Mouse (Mus musculus) limb, embryonic 15.5 days (tissue): ENCODE data around the gene Atg2a. TPM values are rescaled to one million over a fixed set of nuclear protein-coding genes. Genes with fewer than 3 reads are reported as not detected.
"Not testable (repeated sequence)": the region's sequence is repeated elsewhere in the genome, so short reads cannot be mapped to it uniquely, and the experiment has no call there.

Experiments
- ATAC-seq: fragments of 200-750 bp; cut with Nextera tagmentation; 2 replicates; pipeline ENCODE4 v1.8.0; 2017; ENCODE audit warnings: low read depth, moderate TSS enrichment; ENCODE audit not compliant: insufficient number of reproducible peaks, low FRiP score, low TSS enrichment
- H3K27ac ChIP-seq: fragments of 300-500 bp; sonication (generic); 2 replicates; pipeline ENCODE4 v1.5.1; 2015; ENCODE audit warnings: moderate library complexity, mild to moderate bottlenecking, inconsistent platforms
- H3K27me3 ChIP-seq: fragments of 300-500 bp; sonication (generic); 2 replicates; pipeline ENCODE4 v1.6.1; 2015; ENCODE audit warnings: inconsistent platforms
- H3K36me3 ChIP-seq: fragments of 300-500 bp; sonication (generic); 2 replicates; pipeline ENCODE4 v1.6.1; 2015; ENCODE audit warnings: inconsistent platforms
- H3K4me1 ChIP-seq: fragments of 300-500 bp; sonication (generic); 2 replicates; pipeline ENCODE4 v1.6.1; 2015; ENCODE audit warnings: inconsistent platforms
- H3K4me2 ChIP-seq: fragments of 300-500 bp; sonication (generic); 2 replicates; pipeline ENCODE4 v1.6.1; 2015; ENCODE audit warnings: mild to moderate bottlenecking, inconsistent platforms
- H3K4me3 ChIP-seq: fragments of 300-500 bp; sonication (generic); 2 replicates; pipeline ENCODE4 v1.5.1; 2015; ENCODE audit warnings: mild to moderate bottlenecking, inconsistent platforms
- H3K9ac ChIP-seq: fragments of 300-500 bp; sonication (generic); 2 replicates; pipeline ENCODE4 v1.6.1; 2015; ENCODE audit warnings: inconsistent platforms
- H3K9me3 ChIP-seq: fragments of 300-500 bp; sonication (generic); 2 replicates; pipeline ENCODE4 v1.6.1; 2016; ENCODE audit warnings: inconsistent platforms
- WGBS: fragments of 180-500 bp; shearing (Covaris S2); methylation state at CpG from one replicate; pipeline ENCODE4 v1.1.7; 2015; 5-methylcytosine and 5-hydroxymethylcytosine counted together
- polyA plus RNA-seq: library from polyadenylated mRNA; unstranded; fragments of >200 nt; fragmentation: Nextera tagmentation; extraction: Ambion mirVana; gene quantifications from 2 replicates; pipeline ENCODE4 v1.2.1, GENCODE M21; 2015

Gene Atg2a
- polyA plus RNA-seq, 1 experiment from 2014 or later = 9.0 TPM

DNA sequence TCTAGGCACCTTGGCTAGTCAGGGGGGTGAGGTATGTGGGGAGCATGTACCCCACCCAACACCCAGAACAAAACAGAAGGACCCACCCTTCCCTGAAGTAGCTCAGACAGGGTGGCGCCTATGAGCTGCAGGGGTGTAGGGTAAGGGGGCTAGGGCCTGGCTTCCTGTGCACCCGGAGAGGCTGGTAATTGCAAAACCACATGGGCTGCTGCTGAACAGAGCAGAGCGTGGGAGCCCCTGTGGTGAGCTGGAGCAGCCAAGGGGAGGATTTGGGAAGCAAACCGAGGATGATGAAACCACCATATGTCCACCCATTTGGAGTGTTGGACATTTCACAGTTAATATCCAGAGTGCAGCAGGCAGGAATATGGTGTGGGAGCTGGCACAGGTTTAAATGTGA lies 61.1 kb downstream of the Atg2a start:
- Histone ChIP-seq H3K27me3 (no peaks in the 10 kb centered on the region), H3K4me1 (peaks cover 48% of the 10 kb centered on the region), H3K36me3 (peaks cover 25% of the 10 kb centered on the region), H3K27ac (peak overlapping the region; percentile 72), H3K4me2 (no peak overlapping the region), H3K9me3 (no peaks in the 10 kb centered on the region), H3K9ac (no peak overlapping the region), H3K4me3 (no peak overlapping the region)
- 21% methylated on average over 4 of the region's 4 CpGs for WGBS
- ATAC-seq = no peak

DNA sequence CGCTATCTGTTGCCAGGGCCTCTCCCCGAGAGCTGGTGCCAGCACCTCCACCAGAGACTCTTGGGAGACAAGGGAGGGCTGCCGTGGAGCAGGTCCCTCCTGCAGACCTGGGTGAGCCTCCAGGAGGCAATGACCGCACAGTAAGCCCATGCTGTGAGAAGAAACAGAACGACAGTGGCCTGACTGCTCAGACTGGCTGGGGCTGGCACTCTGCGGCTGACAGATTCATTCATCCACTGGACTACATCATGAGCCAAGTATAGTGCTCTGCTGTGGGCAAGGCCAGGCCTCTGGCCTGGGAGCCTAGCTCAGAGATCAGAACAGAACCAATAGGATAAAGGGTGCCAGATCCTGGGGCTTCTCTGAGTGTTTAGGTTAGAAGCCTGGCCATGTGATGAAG lies 62.4 kb downstream of the Atg2a start:
- ATAC-seq = no peak
- H3K9ac ChIP-seq = no peak overlapping the region
- no peaks in the 10 kb centered on the region for H3K9me3 ChIP-seq
- WGBS = 85% methylated on average over 6 of the region's 6 CpGs
- no peak overlapping the region for H3K4me2 ChIP-seq
- no peak overlapping the region for H3K4me3 ChIP-seq
- peaks cover 58% of the 10 kb centered on the region for H3K4me1 ChIP-seq
- H3K27ac ChIP-seq = no peak overlapping the region
- H3K36me3 ChIP-seq = peaks cover 12% of the 10 kb centered on the region
- no peaks in the 10 kb centered on the region for H3K27me3 ChIP-seq

GRCm38 (mm10) chr19:6304787-6305516 lies 63.5 kb downstream of the Atg2a start:
- Histone ChIP-seq H3K36me3 (peaks cover 6% of the 10 kb centered on the region), H3K4me2 (no peak overlapping the region), H3K4me3 (no peak overlapping the region), H3K27ac (no peak overlapping the region), H3K27me3 (no peaks in the 10 kb centered on the region), H3K9ac (no peak overlapping the region), H3K9me3 (no peaks in the 10 kb centered on the region), H3K4me1 (peaks cover 49% of the 10 kb centered on the region)
- no peak for ATAC-seq
- 21% methylated on average over 5 of the region's 5 CpGs for WGBS

DNA sequence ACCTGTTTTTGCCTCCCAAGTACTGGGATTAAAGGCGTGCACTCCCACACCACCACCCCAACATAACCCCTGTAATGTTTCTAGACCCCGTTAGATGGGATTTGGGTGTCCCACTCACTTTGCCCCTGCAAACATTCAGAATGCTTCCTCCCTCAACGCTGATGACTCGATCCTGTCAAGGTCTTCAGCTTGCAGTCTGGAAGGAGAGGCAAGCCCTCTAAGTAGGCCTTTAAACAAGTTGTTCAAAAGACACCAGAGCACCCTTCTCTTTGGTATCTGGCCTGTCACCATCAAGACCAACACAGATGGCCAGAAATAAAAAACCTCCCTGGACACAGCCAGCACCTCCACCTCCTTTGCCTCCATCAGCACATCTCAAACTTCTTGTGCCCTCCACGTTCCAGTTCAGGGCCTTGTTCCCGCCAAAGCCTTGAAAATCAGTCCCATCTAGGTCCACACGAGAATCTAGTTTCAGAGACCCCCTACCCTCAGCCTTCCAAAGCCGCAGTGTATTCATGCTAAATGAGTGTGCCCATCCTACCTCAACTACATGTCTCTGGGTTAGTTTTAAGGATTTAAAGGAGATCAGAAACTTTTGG lies 64.1 kb downstream of the Atg2a start:
- Histone ChIP-seq H3K4me1 (peaks cover 42% of the 10 kb centered on the region), H3K36me3 (peaks cover 11% of the 10 kb centered on the region; the same call in 1 of the 2 replicates), H3K4me2 (peak overlapping the region; percentile 66), H3K9me3 (no peaks in the 10 kb centered on the region), H3K27me3 (no peaks in the 10 kb centered on the region), H3K4me3 (peak overlapping the region; percentile 70), H3K9ac (peak overlapping the region; percentile 55), H3K27ac (peak overlapping the region; percentile 91)
- WGBS = 57% methylated on average over 8 of the region's 8 CpGs
- ATAC-seq = no peak

- Histone ChIP-seq H3K36me3 (peaks cover 17% of the 10 kb centered on the region), H3K27ac (peak within 1 kb of the TSS; percentile 91), H3K9me3 (no peaks in the 10 kb centered on the region), H3K4me3 (peak within 1 kb of the TSS; percentile 70), H3K4me1 (peaks cover 41% of the 10 kb centered on the region), H3K27me3 (no peaks in the 10 kb centered on the region), H3K9ac (peak within 1 kb of the TSS; percentile 55), H3K4me2 (peak within 1 kb of the TSS; percentile 66)
- WGBS = 2% methylated on average over 37 of the region's 38 CpGs
- ATAC-seq = peak; percentile 76
Observed at GRCm38 (mm10) chr19:6306137-6306551, 64.7 kb downstream of the Atg2a start, which contains the start of gene Cdc42bpg. Gene Cdc42bpg, plus strand, starts transcription at chr19:6306456.

- Histone ChIP-seq H3K4me3 (peak overlapping the region; percentile 70), H3K4me1 (peaks cover 39% of the 10 kb centered on the region), H3K4me2 (peak overlapping the region; percentile 66), H3K9me3 (no peaks in the 10 kb centered on the region), H3K36me3 (peaks cover 20% of the 10 kb centered on the region), H3K27ac (peak overlapping the region; percentile 91), H3K27me3 (no peaks in the 10 kb centered on the region), H3K9ac (peak overlapping the region; percentile 55)
- 0 out of 2 replicates have a peak, but pooled peaks have one; percentile 1 for ATAC-seq
- under 1% methylated on average over 33 of the region's 34 CpGs for WGBS
Observed at GRCm38 (mm10) chr19:6306586-6306985, 65.1 kb downstream of the Atg2a start.

- no peaks in the 10 kb centered on the region for H3K27me3 ChIP-seq
- 70% methylated on average over 9 of the region's 9 CpGs for WGBS
- H3K27ac ChIP-seq = peak overlapping the region; percentile 91
- H3K9me3 ChIP-seq = no peaks in the 10 kb centered on the region
- H3K4me1 ChIP-seq = peaks cover 32% of the 10 kb centered on the region
- H3K9ac ChIP-seq = no peak overlapping the region
- H3K4me3 ChIP-seq = peak overlapping the region; percentile 70
- peaks cover 32% of the 10 kb centered on the region for H3K36me3 ChIP-seq
- ATAC-seq = no peak
- H3K4me2 ChIP-seq = peak overlapping the region; percentile 66; the same call in 1 of the 2 replicates
Observed at GRCm38 (mm10) chr19:6307733-6308531, 66.5 kb downstream of the Atg2a start.

GRCm38 (mm10) chr19:6310181-6310580 lies 68.7 kb downstream of the Atg2a start:
- H3K36me3 ChIP-seq = peaks cover 54% of the 10 kb centered on the region
- no peaks in the 10 kb centered on the region for H3K9me3 ChIP-seq
- no peak overlapping the region for H3K9ac ChIP-seq
- peaks cover 29% of the 10 kb centered on the region for H3K4me1 ChIP-seq
- H3K27ac ChIP-seq = no peak overlapping the region
- H3K27me3 ChIP-seq = no peaks in the 10 kb centered on the region
- WGBS = 90% methylated on average over 5 of the region's 5 CpGs
- no peak overlapping the region for H3K4me3 ChIP-seq
- no peak overlapping the region for H3K4me2 ChIP-seq
- ATAC-seq = no peak

- not testable (repeated sequence) for H3K4me3 ChIP-seq, H3K9me3 ChIP-seq, H3K27me3 ChIP-seq, H3K9ac ChIP-seq, ATAC-seq, H3K4me2 ChIP-seq, H3K27ac ChIP-seq
- Histone ChIP-seq H3K36me3 (peaks cover 70% of the 10 kb centered on the region), H3K4me1 (peaks cover 18% of the 10 kb centered on the region)
- WGBS = 87% methylated on average over 3 of the region's 3 CpGs
Observed at GRCm38 (mm10) chr19:6311783-6312182, 70.3 kb downstream of the Atg2a start.
